Mouse (Mus musculus) layer of hippocampus, postnatal 36 days (tissue): ENCODE measurements around the gene Cacfd1. TPM values are rescaled to one million over a fixed set of nuclear protein-coding genes. Genes with fewer than 3 reads are reported as not detected.

Experiments used
- DNase-seq, 2 experiments: peaks; one replicate each; pipeline ENCODE4 v3.0.0; 2022
- total RNA-seq, 2 experiments: library from RNA; stranded (reverse); gene quantifications; 2 replicates each; pipeline ENCODE4 v1.2.3; 2021

Cacfd1 gene
- total RNA-seq, 2 experiments from 2014 or later: 42.8 to 46.6 TPM

DNA sequence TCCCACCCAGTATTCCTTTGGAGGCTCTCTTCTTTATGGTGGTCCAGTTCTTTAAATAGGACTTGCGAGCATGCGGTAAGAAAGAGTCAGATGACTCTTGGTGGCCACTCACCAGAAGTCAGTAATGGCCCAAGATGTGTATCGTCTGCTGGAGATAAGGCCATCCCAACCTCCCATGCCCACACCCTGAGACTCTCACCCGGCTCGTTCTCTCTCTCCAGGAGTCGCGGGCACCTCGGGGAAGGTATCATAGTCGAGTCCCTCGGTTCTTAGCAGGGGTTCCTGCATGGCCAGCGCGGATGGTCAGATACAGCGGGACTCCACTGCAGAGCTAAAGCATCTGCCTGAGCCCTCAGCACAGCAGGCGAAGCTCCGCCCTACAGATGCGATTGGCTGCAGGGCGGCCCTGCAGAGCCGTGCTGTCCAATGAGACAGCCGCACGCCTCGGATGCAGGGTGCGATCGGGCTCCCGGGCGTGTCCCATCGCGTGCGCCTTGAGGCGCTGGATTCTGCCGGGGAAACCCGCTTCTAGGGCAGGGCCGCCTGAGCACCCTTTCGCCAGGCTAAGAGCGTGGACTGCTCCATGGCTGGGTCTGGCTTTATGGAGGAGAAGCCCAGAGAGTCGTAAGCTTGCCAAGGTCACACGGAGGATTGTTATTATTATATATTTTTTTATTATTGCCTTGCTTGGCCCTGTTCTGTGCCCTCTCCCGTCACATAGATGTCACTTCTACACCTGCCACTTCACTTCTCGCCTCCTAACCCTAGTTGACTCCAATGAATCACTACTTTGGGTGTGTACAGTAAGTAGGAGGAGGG is 18.1 kb downstream of the Cacfd1 start, which contains the start of gene Slc2a6:
TSS of gene Slc2a6 (minus strand) at position 381 of the 819 bp plus-strand sequence.
- peak; percentile 89 to 92 for DNase-seq

DNA sequence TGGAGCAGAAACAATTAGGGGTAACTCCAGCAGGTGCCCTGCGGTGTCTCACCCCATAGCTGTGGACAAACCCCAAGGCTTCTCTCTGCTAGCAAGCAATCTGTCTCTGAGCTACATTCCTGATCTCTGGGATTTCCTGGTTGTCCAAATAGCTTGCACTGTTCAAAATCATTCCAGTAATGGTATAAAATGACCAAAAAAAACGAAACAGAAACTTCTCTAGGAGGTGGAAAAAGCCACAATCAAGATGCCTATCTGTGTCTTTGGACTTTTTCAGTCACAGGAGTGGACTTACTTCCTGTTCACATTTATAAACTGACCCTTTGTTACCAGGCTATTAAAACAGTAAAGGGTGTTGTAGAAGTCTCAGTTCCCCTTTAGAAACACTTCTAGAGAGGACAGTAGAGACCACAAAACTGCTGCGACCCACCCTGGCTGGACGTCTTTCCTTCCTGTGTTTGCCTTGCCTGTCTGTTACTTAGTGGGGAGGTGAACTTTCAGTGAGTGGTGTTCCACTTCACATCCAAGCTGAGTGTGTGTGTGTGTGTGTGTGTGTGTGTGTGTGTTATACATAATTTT is 18.8 kb downstream of the Cacfd1 start:
- DNase-seq: no peak

DNA sequence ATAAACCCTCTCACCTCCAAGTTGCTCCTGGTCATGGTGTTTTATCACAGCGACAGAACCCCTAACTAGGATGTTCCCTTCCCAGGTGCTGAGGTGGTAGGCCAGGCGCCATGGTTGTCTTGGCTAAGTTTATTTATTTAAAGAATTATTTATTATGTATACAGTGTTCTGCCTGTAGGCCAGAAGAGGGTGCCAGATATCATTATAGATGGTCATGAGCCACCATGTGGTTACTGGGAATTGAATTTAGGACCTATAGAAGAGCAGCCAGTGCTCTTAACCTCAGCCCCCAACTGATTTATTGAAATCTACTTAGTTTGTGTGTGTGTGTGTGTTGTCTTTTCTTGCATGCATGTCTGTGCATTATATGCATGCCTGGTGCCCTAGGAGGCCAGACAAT is 22.6 kb downstream of the Cacfd1 start:
- DNase-seq: no peak

DNA sequence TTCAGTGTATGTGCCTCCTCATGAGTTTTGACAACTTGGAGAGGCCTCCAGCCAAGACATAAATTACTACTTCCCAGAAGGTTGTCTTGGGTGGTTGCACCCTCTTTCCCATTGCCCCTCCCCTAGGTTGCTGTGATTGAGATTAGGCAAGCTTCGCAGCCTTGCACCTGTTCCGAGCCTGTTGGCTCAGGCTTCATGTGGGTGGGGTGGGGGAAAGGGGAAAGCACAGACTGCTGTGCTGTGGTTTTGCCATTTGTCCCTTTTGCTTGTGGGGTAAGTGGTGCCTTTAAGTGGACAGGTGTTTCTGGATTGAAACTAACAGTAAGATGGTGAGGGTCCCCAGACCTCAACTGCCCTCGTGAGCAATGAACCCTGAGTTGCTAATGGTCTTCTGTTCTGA is 26.3 kb downstream of the Cacfd1 start:
- no peak for DNase-seq

DNA sequence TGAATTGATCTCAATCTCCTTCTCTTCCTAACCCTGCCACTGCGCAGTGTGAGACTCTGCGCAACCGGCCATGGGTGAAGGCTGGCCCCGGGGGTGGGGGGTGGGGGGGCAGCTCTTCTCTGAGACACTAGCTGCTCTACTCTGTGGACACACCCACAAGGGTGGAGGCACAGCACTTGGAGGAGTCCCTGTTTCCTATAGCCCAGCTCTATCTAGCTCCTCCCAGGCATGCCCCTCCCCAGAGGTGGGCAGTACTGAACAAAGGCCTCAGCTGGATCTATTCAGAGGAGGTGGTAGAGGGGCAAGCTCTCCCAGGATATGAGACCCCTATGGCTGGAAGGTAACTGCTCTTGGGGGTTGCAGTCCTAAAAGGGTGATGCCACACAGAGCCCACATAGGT is 27.3 kb downstream of the Cacfd1 start:
- no peak for DNase-seq

DNA sequence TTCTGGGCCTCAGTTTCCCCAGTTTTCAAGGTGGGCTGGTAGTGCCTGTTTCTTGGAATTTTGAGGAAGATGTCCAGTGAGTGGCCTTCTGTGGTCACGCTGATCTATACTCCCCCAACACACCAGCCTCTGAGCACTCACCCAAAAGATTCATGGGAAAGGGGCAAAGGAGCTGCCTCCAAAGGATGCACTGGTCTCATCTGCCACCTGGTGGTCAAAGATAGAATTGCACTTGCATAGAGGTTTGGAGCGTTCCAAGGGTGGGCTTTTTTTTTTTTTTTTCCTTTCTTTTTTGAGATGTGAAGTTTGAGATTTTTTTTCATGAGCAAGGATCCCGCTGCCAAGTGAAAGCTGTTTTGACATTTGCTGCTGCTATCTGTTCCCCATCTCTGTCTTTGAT is 28.9 kb downstream of the Cacfd1 start:
- DNase-seq: peak in 1 of 2 experiments; percentile 68

DNA sequence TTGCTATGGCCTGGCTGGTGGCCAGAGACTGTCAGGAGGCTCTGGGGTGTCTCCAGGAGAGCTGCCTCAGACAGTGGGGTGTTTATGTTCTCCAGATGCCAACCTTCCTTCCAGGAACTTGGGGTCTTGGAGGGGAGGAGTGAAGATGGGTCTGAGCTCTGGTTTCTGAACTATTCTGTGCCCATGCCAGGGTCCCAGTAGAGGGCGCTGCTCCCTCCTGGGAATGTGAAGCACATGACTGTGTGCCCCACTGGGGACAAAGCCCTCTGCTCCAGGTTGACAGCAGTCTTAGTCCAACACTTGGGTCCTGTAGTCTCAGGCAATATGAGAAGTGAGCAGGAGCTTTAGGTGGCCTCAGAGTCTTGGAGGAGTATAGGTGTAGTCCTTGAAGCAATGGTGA is 29.6 kb downstream of the Cacfd1 start:
- DNase-seq: no peak

DNA sequence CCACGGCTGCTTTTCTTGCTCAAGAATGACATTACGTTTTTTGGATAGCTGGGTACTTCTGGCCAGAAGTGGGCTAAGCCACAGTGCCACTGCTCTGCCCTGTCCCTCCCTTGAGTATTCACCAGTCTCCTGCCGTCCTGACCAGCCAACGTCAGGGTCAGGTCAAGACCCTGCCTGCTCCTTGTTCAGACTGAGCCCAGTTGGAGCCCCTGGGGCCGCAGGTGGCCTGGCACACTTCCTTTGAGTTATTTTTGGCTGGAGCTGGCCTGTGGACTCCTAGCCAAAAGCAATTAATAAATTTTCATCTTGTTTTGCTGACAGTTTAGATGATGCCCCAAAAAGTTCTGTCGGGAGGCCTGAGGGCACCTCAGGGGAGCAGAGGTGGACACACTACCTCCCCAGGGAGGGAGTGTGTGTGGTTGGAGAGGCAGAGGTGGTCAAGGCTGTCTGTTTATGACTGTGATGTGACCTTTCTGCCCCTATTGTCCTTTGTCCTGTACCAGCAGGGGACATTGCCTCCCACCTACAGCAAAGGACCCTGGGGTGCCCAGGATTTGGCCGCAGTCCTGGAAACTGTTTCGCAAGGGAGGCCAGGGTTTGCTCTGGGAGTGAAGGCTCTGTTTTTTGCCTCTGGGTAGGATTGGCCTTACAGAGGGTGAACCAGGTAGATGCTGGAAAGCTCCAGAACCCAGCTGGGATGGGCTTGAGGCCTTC is 32.6 kb downstream of the Cacfd1 start:
- DNase-seq: no peak

DNA sequence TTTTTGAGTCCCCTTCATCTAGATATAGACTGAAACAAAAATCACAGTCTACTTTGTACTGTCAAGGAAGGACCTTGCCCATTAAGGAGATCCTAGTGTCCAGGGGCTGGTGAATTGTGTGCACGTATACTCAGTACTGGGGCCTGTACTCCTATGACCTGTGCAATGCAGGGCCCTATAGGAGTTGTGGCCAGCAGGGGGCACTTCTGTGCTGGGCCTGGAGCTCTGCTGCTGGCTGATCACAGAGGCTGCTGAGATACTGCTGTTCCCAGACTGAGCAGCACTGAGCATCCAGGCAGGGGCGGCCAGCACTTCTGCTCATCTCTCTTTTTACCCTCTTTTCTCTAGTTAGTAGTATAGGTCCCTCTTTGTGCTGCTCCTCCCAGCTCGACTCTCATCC is 33.7 kb downstream of the Cacfd1 start:
- peak; percentile 85 for DNase-seq

DNA sequence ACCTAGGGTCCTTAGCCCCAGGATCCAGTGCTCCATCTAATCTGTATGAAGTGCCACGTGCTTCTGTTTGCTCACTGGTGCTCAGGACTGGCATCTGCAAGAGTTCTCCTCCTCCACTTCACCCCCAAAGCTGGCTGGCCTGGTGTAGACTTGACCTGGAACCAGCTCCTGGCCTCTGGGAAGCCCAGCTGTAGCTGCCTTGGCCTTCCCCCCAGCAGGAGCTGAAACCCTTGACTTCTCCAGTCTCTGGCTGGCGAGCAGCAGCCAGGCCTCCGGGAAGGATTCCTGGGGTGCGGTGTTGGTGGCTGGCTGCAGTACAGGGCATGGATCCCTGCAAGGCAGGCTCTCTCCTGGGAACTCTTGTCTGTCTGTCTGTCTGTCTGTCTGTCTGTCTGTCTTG is 34.4 kb downstream of the Cacfd1 start:
- DNase-seq: no peak

DNA sequence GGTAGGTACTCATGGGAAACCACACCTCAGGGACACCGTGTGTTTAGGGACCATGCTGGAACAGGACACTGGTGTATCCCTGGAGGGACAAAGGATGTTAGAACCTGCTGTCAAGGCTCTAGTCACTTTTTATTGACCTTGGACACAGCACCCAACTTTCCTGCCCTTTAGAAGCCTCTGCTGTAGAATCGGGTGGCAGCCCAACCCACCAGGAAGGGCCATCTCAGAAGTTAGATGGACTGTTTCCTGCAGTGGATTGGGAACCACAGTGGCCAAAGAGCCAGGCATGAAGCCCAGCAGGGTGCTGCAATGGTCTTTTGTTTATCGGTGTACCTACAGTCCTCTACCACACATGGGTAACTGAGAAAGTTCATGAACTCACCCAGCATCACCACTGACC is 34.9 kb downstream of the Cacfd1 start:
- DNase-seq: no peak

DNA sequence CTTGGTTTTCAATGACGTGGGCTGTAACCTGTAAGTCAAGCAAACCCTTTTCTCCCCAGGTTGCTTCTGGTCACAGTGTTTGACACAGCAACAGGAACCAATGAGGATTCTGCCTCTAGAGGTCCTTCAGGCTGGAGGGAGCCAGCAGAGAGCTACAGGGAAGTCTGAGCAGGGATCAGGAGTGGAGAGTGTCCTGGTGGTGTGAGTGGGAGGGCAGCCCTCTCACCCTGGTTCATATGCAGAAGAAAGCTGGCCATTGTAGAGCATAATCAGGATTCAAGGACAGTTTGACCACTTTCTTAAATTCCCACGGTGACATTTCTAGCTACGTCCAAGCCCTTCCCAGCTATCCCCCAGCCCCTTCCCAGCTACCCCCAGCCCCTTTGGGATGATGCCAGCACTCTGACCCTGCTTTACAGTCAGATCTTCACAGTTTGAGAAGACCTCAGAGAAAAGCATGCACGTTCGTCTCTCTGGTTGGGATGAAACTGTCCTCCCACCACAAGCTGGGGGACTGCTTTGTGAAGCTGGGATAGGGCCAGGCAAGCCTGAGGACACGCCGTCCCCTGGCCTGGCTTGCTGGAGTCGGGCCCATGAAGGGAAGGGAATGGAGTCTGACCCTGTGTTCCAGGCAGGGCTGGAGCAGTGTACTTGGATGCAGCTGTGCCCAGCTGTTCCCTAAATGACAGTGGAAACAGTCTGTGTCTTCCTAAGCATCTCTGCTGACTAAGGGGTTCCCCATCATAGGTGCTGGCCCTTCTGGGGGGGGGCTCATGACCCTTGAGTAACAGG is 36.4 kb downstream of the Cacfd1 start:
- no peak for DNase-seq

DNA sequence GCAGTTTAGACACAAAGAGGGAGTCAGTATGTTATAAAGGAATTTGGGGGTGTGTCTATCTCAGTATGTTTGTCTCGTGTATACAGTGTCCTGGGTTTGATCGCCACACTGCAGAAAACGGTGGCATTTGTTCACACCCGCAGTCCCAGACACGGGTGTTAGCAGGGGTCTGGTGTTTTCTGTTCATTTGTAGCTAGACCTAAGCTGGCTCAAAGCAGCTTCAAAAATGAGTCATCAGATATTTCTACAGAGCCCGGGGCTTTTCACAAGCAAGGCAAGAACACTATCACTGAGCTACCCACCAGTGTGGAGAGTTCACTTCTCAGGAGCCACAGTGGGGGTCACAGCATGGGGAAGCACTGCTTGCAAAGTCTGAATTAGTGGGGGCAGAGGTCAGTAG is 39.7 kb downstream of the Cacfd1 start:
- DNase-seq: no peak

DNA sequence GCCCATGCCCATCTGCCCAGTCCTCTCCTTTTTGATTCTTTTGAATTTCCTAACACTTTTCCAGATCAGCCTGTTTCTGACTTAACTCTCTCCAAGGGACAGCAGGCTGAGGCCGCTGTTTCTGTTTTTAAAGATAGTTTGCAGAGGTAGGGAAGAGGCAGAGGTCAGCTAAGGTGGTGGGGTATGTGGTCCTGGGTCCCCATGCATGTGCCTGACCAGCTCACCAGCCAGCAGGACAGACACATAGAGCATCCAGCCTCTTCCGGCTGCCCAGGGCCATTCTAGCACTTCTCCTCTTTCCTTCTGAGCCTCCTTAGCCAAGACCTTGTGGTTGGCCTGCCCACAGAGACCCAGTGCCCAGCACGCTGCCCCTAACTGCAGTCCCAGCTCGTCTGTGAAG is 48.5 kb downstream of the Cacfd1 start:
- DNase-seq: no peak

DNA sequence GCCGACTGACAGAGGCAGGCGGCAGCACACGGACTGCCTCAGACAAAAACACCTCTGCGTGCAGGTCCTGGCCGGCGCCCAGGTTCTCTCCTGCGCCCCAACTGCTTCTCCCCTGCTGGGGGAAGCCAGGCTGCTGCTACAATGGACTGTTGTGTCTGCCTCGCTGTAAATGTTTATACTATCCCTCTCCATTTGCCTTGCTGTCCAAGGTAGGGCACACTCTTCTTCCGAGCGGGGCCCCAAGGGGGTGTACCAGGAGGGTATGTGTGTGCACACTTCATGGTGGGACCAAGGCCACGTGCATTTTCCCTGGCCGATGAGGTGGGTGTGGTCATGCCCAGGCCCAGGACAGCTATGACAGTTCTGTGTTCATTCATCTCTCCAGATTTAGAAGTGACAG is 49.0 kb downstream of the Cacfd1 start:
- no peak for DNase-seq

DNA sequence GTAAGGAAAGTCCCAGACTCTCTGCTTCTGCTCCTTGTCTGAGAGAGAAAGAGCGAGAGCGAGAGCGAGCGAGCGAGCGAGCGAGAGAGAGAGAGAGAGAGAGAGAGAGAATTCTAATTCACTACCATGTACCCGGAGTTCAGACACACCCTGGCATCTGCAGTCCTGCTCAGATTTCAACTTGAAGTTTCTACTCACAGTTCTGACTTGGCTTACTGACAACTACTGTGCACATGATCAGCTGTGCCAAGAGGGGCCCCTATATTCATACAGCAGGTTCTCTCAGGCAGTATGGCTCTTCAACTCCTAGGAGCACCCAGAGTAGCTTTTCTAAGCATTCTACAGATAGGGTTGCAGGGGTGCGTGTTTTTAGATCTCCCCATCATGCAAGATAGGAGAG is 49.5 kb downstream of the Cacfd1 start:
- DNase-seq: no peak

DNA sequence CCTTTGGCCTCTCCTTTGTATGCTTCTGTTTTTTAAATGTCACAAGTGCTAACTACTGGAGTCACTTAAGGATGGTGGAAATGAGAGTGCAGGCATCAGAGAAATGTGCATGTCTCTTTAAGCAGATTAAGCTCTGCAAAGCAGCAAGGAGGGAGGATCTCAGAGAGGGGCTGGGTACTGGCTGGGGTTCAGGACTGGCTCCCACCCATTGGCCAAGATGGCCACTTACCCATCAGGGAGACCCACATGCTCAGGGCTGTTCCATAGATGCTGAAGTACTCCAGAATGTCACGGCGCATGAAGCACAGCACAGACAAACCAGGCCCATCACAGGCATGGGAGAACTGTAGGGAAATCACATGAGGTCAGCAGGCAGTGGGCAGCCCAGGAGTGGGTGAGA is 57.4 kb downstream of the Cacfd1 start:
- no peak for DNase-seq

DNA sequence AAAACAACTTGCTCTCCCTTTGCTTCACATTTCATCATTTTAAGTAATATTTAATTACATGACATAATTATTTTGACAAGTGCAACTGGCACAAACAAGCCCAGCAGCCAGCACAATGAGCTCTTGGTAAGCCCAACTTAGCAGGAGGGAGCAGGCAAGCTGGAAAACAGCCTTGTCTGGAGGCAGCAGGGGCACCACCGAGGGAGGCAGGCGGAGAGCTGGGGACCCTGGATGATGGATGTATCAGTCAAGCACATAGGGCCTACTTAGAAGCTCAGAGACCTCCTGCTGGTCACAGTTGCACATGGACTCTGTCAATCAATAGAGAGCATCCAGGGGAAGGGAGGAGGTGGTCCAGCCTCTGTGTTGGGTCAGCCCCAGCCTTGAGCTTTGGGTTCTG is 58.3 kb downstream of the Cacfd1 start:
- DNase-seq: no peak

DNA sequence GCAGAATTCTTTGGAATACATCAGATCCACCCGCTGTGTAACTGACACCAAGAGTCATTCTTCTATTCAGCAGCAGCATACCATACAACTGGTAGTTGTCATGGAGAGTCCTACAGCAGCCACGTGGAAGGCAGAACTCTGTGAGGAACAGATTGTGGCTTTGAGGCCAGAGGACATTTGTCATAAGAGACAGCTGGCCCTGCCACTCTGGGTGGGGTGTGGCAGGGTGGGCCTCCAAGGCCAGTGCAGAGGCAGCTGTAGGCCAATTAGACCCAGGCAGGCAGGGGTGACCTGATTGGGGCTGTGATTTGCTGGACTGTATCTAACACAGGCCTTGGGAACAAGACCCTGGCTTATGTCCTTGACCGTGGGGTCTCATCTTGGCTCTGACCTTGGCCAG is 59.9 kb downstream of the Cacfd1 start:
- DNase-seq: no peak

DNA sequence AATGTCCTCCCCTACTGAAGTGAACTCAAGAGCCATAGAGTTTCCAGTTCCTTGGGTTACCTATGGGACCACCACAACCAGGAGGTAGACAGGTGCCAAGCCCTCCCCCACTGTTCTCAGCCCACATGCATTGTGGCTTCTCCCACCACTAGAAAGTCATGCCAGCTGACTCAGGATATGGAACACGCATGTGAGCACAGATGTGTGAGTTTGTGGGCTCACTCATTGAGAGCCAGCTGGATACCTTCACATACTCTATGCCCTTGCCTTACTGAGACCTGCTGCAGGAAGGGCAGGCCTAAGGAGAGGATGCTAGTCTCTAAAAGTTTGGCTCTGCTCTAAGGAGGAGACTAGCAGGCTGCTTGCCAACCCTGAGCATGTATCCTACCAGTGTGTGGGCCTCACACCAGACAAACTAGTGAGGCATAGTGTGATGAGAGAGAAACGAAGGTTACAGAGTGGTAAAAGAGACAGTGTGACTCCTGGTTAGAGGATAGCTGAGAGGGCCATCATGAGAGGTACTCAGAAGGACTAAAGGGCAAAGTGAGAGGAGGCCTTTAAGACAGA is 60.6 kb downstream of the Cacfd1 start:
- DNase-seq: no peak
